Mouse (Mus musculus) layer of hippocampus, postnatal 10 days (tissue): ENCODE data around the gene Olfr330. TPM values are rescaled to one million over a fixed set of nuclear protein-coding genes. Genes with fewer than 3 reads are reported as not detected.
"Not testable (repeated sequence)": the region's sequence is repeated elsewhere in the genome, so short reads cannot be mapped to it uniquely, and the experiment has no call there.

Experiments
- DNase-seq, 2 experiments: peaks; one replicate each; pipeline ENCODE4 v3.0.0; 2021; ENCODE audit warnings: low spot score in 2 of 2
- long read RNA-seq: library from polyadenylated mRNA; stranded (forward); transcript quantifications from one replicate; pipeline ENCODE4 v2.0.0, GENCODE M21; 2023
- total RNA-seq, 2 experiments: library from RNA; stranded (reverse); gene quantifications; 2 replicates each; pipeline ENCODE4 v1.2.3; 2021

Olfr330 gene
- total RNA-seq = not detected
- long read RNA-seq = 0 reads

DNA sequence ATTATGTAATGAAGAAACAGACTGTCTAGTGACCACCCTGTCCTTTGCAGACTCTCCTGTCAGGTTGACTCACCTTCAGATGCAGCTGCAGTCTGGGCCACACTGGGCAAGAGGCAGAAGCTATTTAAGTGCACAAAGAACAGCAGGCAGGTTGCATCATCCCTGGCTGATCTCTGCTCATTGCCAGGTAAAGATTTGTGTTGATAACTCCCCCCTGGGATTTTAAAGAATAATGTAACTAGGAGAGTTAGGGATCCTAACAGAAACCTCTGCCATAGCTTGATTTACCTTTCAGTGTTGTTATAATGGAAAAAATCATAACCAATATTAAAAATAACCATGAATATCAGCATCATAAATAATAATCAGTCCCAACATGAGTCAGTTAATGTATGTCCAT is at the start of gene Olfr330:
Gene Olfr330, minus strand, starts transcription at position 101 of the 400 bp plus-strand sequence.
- not testable (repeated sequence) for DNase-seq

- DNase-seq = peak; percentile 32 to 57
Measured at GRCm38 (mm10) chr11:58578636-58579035, 44.0 kb upstream of the Olfr330 start.

- no peak for DNase-seq
Measured at GRCm38 (mm10) chr11:58577430-58577829, 42.8 kb upstream of the Olfr330 start, which contains the start of gene Olfr325. Olfr325 (plus strand) TSS chr11:58577730.

GRCm38 (mm10) chr11:58570405-58570804 is 35.8 kb upstream of the Olfr330 start, which contains the start of gene Olfr224:
Olfr224 (minus strand) TSS chr11:58570553.
- DNase-seq = no peak

- DNase-seq = no peak
Measured at GRCm38 (mm10) chr11:58555536-58555935, 20.9 kb upstream of the Olfr330 start, which contains the start of gene Olfr328. Olfr328 (minus strand) TSS chr11:58555636.

DNA sequence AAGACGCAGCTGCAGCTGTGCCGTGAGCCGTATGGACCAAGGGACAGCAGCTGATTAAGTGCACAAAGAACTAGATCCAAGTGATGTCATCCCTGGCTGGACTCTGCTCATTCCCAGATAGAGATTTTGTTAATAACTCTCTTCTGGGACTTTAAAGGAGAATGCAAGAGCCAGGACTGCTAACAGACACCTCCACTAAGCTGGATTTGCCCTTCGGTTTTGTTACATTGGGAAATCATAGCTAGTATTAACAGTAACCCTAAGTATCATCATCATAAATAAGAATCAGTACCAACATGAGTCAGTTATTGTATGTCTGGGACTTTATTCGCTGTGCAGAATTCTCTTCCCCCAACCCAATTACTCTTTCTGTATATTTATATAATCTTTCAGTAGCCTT is 11.7 kb upstream of the Olfr330 start, which contains the start of gene Olfr329-ps:
Gene Olfr329-ps, minus strand, starts transcription at position 101 of the 400 bp plus-strand sequence.
- DNase-seq = no peak

DNA sequence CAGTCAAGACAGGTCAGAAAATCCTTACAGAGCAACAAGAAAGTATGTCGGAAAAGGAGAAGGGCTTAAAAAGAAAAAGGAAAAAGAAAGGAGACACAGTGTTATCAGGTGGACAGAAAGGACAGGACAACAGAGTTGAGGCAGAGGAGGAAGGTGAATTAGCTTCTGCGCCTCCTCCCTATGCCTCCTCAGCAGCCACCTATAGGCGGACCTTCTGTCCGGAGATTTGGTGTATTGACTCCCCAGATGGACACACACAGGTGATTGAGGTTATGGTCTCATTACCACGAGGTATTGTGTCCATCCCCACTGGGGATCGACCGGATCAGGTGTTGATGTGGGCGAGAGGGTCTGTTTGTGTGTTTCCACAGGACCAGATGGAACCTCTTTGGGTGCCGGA is 14.9 kb downstream of the Olfr330 start:
- peak; percentile 10 to 17 for DNase-seq

DNA sequence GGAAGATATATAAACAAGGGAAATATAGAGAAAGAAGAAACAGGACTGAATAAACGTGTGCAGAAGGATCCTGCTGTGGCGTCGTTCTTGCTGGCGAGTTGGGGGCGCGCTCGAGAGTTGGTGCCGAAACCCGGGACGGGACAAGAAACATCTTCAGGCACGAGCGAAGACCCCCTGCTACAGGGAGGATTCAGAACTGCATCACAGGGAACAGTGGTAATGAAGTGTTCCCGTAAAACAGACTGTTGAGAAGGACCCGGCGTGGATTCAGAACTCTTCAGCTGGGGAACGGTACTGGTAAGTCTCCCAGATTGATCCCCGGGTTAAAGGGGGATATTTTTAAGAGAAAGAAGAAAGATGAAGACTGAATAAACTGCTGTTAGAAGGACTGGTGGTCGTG is 15.7 kb downstream of the Olfr330 start:
- DNase-seq = peak; percentile 63 to 74

GRCm38 (mm10) chr11:58509058-58509457 is 25.6 kb downstream of the Olfr330 start:
- not testable (repeated sequence) for DNase-seq

DNA sequence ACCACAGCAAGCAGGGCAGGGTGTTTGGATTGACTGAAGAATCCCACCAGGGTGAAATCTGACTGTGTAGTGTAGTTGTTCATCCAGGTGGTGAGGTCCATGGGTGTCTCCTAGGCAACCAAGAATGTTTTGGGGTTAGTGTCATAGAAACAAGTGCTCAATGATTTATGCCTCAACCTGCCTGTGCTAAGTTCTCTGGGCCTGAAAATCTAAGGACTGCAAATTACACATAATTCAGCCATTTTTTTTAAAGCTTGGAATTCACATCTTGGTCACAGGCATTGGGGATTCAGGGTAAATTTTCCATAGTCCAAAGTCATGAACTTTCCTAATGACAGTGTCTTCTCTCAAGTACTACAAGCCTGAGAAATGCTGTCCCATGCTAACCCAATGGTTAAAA is 32.2 kb downstream of the Olfr330 start, which contains the start of gene Olfr331:
Gene Olfr331, minus strand, starts transcription at position 101 of the 400 bp plus-strand sequence.
- not testable (repeated sequence) for DNase-seq

DNA sequence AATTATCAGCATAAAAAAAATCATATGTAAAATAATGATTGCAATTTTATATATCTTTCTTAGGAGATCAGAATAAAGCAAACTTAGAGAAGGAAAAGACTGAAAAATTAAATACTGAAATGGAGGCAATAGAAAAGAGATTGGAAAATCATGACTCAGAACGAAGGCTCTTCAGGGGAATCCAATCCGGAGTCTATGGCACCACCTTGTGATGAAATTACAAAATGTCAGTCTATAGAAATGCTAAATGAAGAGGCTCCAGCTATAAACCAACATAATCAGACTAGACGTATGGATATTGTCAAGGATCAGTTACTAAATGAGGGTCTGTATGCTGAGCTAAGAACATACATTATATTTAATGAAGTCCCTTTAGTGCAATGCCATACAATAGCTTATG is 35.3 kb downstream of the Olfr330 start:
- no peak for DNase-seq

- DNase-seq = no peak
Measured at GRCm38 (mm10) chr11:58498761-58499160, 35.9 kb downstream of the Olfr330 start.

DNA sequence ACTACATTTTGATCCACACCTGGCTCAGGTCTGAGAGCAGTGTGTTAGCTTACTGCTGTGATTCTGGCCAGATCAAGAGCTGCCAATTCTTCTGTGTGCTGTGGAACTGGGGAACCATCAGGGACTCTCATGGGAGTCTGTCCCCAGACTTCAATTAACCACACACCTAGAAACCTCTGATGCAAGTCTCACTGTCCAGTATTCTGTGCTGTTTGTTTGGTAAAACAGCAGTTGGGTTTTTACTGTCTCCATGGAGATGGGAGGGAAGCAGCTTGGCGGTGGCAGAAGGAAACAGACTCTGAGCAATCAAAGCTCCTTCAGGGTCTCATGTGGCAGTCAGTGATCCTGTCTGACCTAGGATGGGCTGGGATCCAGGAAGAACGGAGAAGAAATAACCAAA is 42.2 kb downstream of the Olfr330 start, which contains the start of gene Olfr332:
Gene Olfr332, minus strand, starts transcription at position 101 of the 400 bp plus-strand sequence.
- no peak for DNase-seq

Other genes with a start within 250 kb of the Olfr330 start
- 10 to 100 TPM; 17.7 to 23.5 TPM for gene Zfp692, start 227.8 kb downstream of the Olfr330 start, total RNA-seq
- 10 to 100 TPM; 43.0 to 51.1 TPM for gene Zfp672, start 204.5 kb downstream of the Olfr330 start, total RNA-seq
- gene Sh3bp5l, start 204.1 kb downstream of the Olfr330 start, total RNA-seq = 10 to 100 TPM; 59.5 to 64.3 TPM
- not detected for gene Lypd8, start 155.8 kb downstream of the Olfr330 start, total RNA-seq
- not detected for gene 1810065E05Rik, start 113.7 kb downstream of the Olfr330 start, total RNA-seq
- gene Gm12253, start 102.3 kb downstream of the Olfr330 start, total RNA-seq = not detected
- not detected for gene Lypd9, start 81.9 kb downstream of the Olfr330 start, total RNA-seq
- not detected for gene Olfr30, start 72.6 kb downstream of the Olfr330 start, total RNA-seq
- not detected for gene Olfr332, start 42.3 kb downstream of the Olfr330 start, total RNA-seq
- gene Olfr331, start 32.3 kb downstream of the Olfr330 start, total RNA-seq = not detected
- not detected for gene Olfr329-ps, start 11.6 kb upstream of the Olfr330 start, total RNA-seq
- gene Olfr328, start 20.8 kb upstream of the Olfr330 start, total RNA-seq = under 1 TPM; 0.11 to 0.23 TPM
- not detected for gene Olfr224, start 35.7 kb upstream of the Olfr330 start, total RNA-seq
- not detected for gene Olfr325, start 42.9 kb upstream of the Olfr330 start, total RNA-seq
- not detected for gene Olfr324, start 60.3 kb upstream of the Olfr330 start, total RNA-seq
- gene 2210407C18Rik, start 81.2 kb upstream of the Olfr330 start, total RNA-seq = not detected
- not detected for gene Olfr323, start 95.7 kb upstream of the Olfr330 start, total RNA-seq
- gene Trim58, start 105.6 kb upstream of the Olfr330 start, total RNA-seq = under 1 TPM in 1 of 2 experiments, not detected in 1; 0.20 TPM
- not detected for gene Olfr322, start 123.9 kb upstream of the Olfr330 start, total RNA-seq
- not detected for gene Olfr320, start 146.3 kb upstream of the Olfr330 start, total RNA-seq
- not detected for gene Olfr319, start 164.3 kb upstream of the Olfr330 start, total RNA-seq
- gene Olfr318, start 189.2 kb upstream of the Olfr330 start, total RNA-seq = under 1 TPM in 1 of 2 experiments, not detected in 1; 0.16 TPM
- gene Olfr317, start 204.4 kb upstream of the Olfr330 start, total RNA-seq = under 1 TPM in 1 of 2 experiments, not detected in 1; 0.49 TPM
- under 1 TPM; 0.25 to 0.32 TPM for gene Olfr316, start 217.9 kb upstream of the Olfr330 start, total RNA-seq
- not detected for gene Olfr315, start 238.4 kb upstream of the Olfr330 start, total RNA-seq
- gene Olfr314, start 248.1 kb upstream of the Olfr330 start, total RNA-seq = not detected